Mouse (Mus musculus): Measurements from ENCODE around the gene Son.
"Not testable (repeated sequence)": the region's sequence is repeated elsewhere in the genome, so short reads cannot be mapped to it uniquely, and the experiment has no call there.

Gene Son

DNA sequence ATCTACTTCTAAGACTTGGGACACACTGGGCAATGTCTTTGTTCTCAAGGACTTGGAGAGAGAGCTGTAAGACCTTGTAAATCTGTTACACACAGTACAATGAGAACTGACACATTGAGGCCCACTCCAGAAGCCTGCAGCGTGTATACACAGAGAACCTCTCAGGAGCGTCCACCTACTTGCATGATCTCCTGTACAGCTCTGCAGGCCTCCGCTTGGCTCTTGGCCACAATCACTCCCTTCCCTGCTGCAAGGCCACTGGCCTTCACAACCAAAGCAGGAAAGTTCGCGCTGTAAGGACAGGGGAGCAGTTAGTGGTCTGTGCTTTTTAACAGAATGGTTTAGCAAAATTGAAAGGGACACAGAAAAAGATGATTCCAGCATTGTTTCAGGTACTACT lies 8.1 kb upstream of the Son start:
- in situ Hi-C loops (cut with MboI, MseI), result loop anchor here (5.0 kb wide), 1 partner anchor 622 kb away; no protein-coding TSS in a partner anchor

DNA sequence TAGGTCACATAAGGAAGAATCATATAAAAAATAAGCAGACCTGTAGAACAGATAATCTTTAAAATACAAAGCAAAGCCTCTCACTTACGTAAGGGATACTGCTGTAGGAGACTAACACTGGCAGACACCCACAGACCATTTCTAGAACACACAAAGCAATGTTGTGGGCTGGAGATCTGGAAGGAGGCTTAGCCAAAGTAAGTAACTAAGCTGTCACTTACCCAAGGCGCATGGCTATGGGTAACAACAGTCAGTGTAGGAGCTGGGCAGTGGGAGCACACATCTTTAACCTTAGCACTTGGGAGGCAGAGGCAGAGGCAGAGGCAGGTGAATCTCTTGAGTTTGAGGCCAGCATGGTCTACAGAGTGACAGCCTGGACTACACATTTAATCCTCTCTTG lies 7.7 kb upstream of the Son start:
- in situ Hi-C loops (cut with MboI, MseI), result loop anchor here (5.0 kb wide), 2 partner anchors 43 to 622 kb away; no protein-coding TSS in a partner anchor

DNA sequence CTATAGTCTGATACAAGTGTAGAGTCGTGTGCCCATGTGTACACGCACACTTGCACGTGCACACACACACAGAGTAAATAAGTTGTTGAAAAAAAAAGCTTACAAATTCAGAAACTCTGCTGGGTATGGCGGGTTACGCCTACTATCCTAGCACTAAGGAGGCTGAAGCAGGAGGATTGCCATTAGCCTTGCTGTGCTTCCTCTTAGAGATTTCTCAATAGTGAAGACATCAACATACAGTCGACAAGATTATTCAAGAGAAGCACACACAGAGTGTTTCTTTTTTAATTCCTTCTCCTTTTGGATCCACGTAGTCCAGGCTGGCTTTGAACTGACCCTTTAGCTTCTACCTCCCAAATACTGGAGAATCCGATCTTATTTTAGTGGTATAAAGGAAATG lies 7.1 kb upstream of the Son start:
- in situ Hi-C loops (cut with MboI, MseI), result loop anchor here (5.0 kb wide), 1 partner anchor 42 kb away; no protein-coding TSS in a partner anchor

DNA sequence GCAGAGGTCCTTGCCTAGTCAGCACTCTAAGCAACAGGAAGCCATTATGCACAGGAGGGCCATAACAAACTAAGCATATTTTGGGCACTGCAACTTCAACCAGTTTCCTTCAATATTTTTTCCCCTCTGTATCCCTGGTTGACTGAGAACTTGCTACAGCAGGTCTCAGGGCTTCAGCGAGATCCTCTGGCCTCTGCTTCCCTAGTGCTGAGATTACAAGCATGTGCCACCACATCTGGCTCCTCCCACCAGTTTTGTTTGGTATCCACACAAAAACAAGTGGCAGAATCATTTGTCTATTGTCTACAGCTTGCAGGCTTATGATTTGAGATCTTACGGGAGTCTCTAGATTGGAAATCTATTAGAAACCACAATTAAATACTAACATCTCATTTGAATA lies 2.4 kb upstream of the Son start:
- in situ Hi-C loops (cut with MboI, MseI), result loop anchor here (5.0 kb wide), 1 partner anchor 37 kb away; no protein-coding TSS in a partner anchor

DNA sequence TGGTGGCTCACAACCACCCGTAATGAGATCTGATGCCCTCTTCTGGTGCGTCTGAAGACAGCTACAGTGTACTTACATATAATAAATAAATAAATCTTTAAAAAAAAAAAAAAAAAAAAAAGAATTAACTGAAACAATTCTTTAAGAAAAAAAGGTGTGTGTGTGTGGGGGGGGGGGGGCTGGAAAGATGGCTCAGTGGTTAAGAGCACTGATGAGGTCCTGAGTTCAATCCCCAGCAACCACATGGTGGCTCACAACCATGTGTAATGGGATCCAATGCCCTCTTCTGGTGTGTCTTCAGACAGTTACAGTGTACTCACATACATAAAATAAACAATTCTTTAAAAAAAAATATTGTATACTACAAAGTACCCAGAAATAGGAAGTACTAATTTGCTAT lies 1.9 kb upstream of the Son start:
- in situ Hi-C loops (cut with MboI, MseI), result not testable (repeated sequence)

DNA sequence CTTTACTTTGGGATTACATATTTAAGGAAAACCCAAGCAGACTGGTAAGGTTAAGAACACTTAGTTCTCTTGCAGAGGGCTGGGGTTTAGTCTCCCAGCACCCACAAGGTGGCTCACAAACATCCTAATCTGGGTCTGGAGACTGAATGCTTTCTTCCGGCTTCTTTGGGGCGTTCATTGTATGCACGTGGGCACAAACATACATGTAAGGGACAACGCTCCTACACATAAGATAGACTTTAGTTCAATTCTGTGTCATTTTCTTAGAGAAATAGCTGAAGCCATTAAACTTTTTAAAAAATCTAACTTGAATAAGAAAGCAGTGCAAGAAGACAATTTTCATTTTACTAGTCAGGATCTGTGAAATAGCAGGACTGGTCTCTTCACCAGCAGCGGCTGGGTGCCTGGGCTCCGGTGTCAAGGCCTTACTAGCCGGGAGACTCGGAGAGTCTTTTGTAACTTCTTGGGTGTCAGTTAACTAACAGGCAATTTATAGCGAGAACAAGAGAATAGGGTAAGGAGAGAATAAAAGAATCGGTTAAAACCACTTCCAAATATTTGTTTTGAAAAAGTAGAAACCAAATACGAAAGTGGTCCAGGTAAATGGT lies 1.2 kb upstream of the Son start:
- in situ Hi-C loops (cut with MboI, MseI), result no loop called here

DNA sequence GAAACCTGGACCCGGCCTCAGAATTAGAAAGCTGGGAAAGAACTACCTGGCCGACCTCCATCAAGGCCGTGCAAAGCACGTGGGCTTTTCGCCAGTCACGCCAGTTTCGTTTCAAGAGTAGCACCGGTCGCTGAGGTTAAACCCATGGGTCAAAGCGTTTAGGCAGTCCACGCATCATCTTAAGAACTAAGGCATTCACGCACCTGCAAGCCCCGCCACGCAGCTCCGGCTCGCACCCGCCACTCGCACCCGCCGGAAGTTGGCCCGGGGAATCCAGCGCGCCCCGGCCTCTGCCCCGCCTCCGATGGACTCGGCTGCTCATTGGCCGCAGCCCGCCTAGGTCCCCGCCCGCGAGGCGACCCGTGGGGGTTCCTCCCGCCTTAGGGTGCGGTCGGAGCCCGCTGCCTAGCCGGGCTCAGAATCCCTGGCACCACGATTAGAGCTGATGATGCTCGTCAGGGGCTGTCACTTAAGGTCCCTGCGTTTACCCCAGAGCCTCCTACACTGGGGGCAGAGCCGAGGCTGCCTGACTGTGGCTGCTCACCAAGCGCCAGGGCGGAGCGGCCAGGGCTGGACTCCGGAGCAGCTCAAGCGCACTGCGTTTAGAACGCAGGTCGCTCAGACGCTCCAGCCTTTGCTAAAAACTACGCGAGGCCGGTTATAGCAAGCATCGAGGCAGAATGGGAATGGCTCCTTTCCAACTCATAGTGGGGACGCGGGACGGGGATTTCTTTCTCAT lies 456 bp upstream of the Son start, which contains the start of gene Gart:
TSS of gene Gart (minus strand) at position 272 of the 739 bp plus-strand sequence.
- in situ Hi-C loops (cut with MboI, MseI), result no loop called here

DNA sequence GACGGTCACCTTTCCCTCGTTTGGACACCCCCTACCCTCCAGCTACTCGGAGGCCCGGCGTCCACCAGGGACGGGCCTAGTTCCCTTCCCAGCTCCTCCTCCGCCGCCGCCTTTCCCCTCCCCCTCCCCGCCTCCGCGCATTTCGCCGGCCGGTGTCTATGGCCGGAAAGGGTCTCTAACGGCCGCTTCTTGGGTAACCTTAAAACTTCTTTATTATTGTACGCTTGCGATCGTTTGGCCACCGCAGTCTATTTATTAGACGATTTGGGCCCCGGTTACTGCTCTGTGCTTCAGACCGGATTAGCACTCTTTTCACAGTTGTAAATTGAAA lies 879 bp downstream of the Son start:
- in situ Hi-C loops (cut with MboI, MseI), result no loop called here

DNA sequence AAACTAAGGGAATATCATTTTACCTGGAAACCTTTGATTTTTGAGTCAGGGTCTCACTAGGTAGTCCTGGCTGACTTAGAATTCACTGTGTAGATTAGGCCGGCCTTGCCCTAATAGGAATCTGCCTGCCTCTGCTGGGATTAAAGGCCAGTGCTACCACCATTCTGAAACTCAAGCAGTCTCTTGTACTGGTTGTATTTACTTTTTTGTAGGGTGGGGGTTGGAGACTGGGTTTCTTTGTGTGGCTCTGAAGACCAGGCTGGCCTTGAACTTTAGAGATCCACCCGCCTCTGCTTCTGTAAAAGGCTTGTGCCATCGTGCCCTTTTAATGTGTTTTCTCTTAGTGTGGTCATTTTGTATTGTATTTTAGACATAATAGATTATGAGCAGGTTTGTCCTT lies 1.9 kb downstream of the Son start:
- in situ Hi-C loops (cut with MboI, MseI), result no loop called here

DNA sequence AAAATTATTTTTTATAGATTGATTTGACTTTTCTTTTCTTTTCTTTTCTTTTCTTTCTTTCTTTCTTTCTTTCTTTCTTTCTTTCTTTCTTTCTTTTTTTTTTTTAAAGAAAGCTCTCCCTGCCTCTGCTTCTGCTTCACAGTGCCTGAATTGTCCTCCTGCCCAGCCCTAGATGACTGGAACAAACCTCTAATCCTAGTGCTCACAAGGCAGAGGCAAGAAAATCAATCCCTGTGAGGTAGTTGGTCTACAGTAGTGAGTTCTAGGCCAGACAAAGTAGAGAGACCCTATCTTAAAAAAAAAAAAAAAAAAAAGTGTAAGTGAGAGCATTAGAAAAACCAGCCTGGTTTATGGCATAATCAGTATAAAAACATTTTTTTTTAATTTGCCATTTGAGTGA lies 2.5 kb downstream of the Son start:
- in situ Hi-C loops (cut with MboI, MseI), result loop anchor here (10.0 kb wide), 1 partner anchor 1365 kb away; the partner anchor contains the start of gene Scaf4

DNA sequence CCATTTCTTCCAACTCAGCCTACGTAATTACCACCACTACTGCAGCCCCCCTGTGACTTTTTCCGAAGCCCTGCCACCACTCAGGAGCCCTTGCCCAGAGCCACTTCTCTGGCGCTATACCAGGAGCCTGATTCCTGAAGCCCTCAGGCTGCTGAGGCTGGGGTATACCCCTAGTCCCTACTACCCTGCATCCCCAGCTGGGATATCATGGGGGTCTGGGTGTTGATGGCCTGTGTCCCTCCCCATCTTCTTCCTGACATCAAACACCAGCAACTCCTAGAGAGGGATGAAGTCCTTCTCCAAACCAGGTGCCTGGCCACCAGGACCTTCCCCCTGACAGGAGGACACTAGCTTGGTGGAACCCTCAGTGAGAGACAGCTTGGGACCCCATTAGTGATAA lies 4.9 kb downstream of the Son start:
- in situ Hi-C loops (cut with MboI, MseI), result loop anchor here (10.0 kb wide), 1 partner anchor 1367 kb away; the partner anchor contains the start of gene Scaf4

DNA sequence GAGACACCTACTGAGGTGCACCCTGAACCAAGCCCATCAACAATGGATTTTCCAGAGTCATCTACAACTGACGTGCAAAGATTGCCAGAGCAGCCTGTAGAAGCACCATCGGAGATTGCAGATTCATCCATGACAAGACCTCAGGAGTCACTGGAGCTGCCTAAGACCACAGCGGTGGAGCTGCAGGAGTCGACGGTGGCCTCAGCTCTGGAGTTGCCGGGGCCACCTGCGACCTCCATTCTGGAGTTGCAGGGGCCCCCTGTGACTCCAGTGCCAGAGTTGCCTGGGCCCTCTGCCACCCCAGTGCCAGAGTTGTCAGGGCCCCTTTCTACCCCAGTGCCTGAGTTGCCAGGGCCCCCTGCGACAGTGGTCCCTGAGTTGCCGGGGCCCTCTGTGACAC lies 8.0 kb downstream of the Son start:
- in situ Hi-C loops (cut with MboI, MseI), result loop anchor here (10.0 kb wide), 1 partner anchor 1370 kb away; the partner anchor contains the start of gene Scaf4

DNA sequence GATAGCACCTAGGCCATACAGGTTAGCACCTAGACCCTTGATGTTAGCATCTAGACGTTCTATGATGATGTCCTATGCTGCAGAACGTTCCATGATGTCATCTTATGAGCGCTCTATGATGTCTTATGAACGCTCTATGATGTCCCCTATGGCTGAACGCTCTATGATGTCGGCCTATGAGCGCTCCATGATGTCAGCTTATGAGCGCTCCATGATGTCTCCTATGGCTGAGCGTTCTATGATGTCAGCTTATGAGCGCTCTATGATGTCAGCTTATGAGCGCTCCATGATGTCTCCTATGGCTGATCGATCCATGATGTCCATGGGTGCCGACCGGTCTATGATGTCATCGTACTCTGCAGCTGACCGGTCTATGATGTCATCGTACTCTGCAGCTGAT lies 10.0 kb downstream of the Son start:
- in situ Hi-C loops (cut with MboI, MseI), result loop anchor here (10.0 kb wide), 1 partner anchor 1372 kb away; the partner anchor contains the start of gene Scaf4

DNA sequence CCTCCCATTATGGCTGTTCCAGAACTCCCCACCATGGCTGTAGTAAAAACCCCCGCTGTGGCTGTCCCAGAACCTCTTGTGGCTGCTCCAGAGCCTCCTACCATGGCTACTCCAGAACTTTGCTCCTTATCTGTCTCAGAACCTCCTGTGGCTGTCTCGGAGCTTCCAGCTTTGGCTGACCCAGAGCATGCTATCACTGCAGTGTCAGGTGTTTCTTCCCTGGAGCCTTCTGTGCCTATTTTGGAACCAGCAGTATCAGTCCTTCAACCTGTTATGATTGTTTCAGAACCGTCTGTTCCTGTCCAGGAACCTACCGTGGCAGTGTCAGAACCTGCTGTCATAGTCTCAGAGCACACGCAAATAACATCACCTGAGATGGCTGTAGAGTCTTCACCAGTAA lies 11.2 kb downstream of the Son start:
- in situ Hi-C loops (cut with MboI, MseI), result loop anchor here (10.0 kb wide), 1 partner anchor 1374 kb away; the partner anchor contains the start of gene Scaf4

DNA sequence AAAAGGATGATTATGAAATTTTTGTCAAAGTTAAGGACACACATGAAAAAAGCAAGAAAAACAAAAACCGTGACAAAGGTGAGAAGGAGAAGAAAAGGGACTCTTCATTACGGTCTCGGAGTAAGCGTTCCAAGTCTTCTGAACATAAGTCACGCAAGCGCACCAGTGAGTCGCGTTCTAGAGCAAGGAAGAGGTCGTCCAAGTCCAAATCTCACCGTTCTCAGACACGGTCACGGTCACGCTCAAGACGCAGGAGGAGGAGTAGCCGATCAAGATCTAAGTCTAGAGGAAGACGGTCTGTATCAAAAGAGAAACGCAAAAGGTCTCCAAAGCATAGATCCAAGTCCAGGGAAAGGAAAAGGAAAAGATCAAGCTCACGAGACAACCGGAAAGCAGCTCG lies 12.5 kb downstream of the Son start:
- in situ Hi-C loops (cut with MboI, MseI), result loop anchor here (10.0 kb wide), 1 partner anchor 1375 kb away; the partner anchor contains the start of gene Scaf4

DNA sequence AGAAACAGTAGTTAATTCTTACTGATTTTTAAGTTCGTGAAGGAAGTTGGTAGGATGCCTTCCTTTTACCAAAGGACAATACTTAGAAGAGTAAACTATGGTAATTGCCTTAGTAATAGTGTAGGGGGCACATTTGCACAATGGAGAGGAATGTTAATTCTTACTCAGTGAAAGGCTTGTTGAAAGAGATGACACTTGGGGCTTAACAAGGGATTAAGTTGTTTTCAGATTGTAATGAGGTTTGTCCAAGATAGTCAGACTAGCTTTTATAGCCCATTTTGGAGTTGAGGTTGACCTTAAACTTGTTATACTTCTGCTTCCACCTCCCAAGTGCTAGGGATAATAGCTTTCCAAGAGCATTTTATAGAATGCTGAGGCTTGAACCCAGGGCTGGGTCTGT lies 14.1 kb downstream of the Son start:
- in situ Hi-C loops (cut with MboI, MseI), result no loop called here

DNA sequence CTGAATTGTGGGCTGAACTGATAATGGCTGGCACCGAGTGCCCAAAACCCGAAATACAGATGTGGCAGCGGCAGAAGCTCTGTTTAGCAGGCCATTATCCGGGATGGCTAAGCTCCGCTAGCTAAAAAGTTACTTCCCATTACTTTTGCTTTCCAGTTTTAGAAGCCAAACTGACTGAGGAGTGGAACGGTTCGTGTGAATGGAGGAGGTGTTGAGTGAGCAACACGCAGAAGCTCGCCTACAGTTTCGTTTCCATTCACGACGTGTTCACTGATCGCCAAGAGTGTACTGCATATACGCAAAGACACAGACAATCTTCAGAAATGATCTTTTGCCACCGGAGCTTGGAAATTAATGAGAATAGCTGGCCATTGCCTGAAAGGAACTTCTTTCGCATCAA lies 15.0 kb downstream of the Son start:
- in situ Hi-C loops (cut with MboI, MseI), result no loop called here

DNA sequence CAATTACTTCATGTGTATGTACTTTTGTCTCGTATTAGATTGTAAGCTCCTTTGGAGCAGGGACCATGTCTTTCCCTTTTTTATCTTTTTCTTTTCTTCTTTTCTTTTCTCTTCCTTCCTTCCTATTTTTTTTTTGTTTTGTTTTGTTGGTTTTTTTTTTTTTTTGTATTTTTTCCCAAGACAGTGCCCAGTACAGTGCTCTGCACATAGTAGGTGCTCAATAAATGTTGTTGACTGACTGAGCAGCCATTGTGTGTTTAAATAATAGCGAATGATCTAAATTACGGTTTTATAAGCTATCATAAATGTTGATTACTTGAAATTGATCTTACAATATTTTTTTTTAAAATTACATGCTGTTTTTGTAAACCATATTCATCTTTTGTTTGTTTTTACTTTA lies 16.5 kb downstream of the Son start:
- in situ Hi-C loops (cut with MboI, MseI), result no loop called here

DNA sequence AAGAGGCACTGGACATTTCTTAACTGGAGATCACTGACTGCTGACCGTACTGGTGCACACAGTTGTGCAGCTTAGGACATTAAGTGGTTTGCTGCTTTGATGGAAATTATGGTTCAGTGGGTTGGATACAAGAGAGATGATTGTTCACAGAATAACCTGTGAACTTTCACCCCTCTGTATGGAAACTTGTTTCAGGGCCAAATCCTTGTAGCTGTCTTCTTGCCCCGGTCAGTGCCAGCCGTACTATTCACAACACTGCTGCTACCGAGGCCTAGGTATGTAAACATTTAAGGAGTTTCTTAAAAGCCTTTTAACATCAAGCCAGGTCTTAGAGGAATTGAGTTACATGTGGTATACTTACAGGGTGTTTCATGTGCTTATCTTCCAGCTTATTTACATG lies 27.2 kb downstream of the Son start:
- in situ Hi-C loops (cut with MboI, MseI), result no loop called here

DNA sequence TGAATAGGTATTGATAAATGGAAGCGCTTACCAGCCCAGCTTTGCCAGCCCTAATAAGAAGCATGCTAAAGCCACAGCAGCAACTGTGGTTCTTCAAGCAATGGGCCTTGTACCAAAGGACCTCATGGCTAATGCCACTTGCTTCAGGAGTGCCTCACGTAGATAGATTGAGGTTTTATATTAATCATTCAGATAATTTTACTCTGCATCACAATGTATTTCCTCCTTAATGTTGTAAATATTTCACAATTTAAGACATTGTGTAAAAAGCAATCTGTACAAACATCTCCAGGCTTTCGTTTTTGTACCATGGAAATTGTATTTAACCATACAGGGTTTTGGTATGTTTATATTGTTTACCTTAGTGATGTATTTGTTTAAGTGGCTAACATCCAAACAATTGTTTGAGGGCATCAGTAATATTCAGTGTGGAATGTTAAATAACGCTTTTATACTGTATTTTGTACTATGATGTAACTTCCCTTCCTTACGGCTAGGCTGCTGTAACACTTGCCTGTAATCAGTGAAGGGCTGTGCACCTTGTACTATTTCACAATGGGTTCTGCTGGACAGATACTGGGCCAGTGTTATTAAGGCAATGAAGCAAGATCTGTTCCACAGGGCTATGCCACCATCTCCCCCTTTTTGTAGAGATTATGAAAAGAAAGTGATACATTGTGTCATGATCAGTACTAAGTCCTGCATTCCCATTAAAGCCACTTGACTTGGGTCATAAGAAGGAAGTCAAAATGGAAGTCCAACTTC lies 31.0 kb downstream of the Son start:
- in situ Hi-C loops (cut with MboI, MseI), result no loop called here

DNA sequence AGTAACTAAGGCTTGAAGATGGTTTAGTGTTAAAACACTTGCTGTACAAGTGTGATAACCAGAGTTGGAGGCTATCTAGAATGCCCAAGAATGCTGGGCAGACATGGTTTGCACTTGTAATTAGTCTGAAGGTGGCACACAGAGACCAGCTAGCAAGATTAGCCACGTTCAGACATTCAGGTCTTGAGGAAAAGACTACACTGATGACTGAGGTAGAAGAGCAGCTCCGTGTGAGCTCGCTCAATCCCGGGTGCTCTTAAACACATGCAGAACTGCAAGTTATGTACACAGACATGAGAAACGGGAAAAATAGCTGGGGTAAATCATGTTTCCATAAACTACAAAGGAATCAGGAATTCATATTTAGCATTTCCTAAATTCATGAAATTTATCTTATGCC lies 33.4 kb downstream of the Son start:
- in situ Hi-C loops (cut with MboI, MseI), result loop anchor here (5.0 kb wide), 1 partner anchor 38 kb away; no protein-coding TSS in a partner anchor

DNA sequence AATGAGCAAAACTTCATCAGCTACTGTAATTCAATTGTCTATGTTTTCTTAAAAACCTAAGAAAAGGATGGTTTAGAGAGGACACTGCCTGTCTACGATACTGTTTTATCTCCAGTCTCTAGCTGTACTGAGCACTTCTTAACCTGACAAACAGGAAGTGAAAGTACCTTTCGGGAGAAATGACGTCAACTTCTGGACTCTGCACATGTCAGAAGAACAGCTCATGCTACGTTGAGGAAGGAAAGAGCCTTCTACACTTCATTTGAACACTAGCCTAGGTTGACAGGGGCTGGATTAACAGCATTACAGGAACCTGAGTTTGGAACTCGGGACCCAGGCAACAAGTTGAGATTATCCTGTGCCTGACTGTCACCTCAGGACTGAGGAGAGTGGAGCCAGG lies 38.2 kb downstream of the Son start:
- in situ Hi-C loops (cut with MboI, MseI), result loop anchor here (5.0 kb wide), 1 partner anchor 42 kb away; the partner anchor contains the start of genes Cryzl1 and Itsn1

Measured in T-helper 1 cell (primary cell).